Mouse (Mus musculus) megakaryocyte, embryonic 14.5 days (primary cell): ENCODE measurements at regions not wholly inside any gene's neighbourhood (a gene's known extent, or its start where the extent isn't known, plus 50 kb on each side); places are given as distances from the start of the nearest gene placed in this dataset.

Experiments used
- H3K27me3 ChIP-seq: replicated peaks from 2 replicates; pipeline ENCODE3; 2012; ENCODE audit warnings: inconsistent platforms
- H3K36me3 ChIP-seq: replicated peaks from 2 replicates; pipeline ENCODE3; 2012; ENCODE audit warnings: low read length, inconsistent platforms, mixed read lengths
- H3K4me1 ChIP-seq: 2 replicates; pipeline ENCODE4 v1.6.1; 2012; ENCODE audit warnings: inconsistent platforms
- H3K4me3 ChIP-seq: replicated peaks from 2 replicates; pipeline ENCODE3; 2012; ENCODE audit warnings: moderate library complexity, mild to moderate bottlenecking, inconsistent platforms
- H3K9me3 ChIP-seq: 2 replicates; pipeline ENCODE4 v1.6.1; 2012; ENCODE audit warnings: inconsistent platforms
- FLI1 ChIP-seq: IDR thresholded peaks from 2 replicates; pipeline ENCODE4 v1.6.1; 2012; ENCODE audit warnings: low read length, inconsistent platforms, mixed read lengths
- GATA1 ChIP-seq: IDR thresholded peaks from 3 replicates; pipeline ENCODE4 v1.6.1; 2012; ENCODE audit warnings: mixed read lengths, low read length, inconsistent platforms, borderline replicate concordance

- no peak for TF ChIP-seq FLI1
- TF ChIP-seq GATA1, result no peak
- no peaks in the 10 kb centered on the region for H3K27me3 ChIP-seq
- no peak overlapping the region for H3K4me3 ChIP-seq
- H3K36me3 ChIP-seq, result no peaks in the 10 kb centered on the region
- H3K9me3 ChIP-seq, result peaks cover 3% of the 10 kb centered on the region; the same call in 1 of the 2 replicates
- no peaks in the 10 kb centered on the region for H3K4me1 ChIP-seq
These were observed 315.8 kb downstream of the Brinp2 start for GRCm38 (mm10) chr1:158040334-158040733.

GRCm38 (mm10) chr1:158052644-158053043 lies 303.5 kb downstream of the Brinp2 start:
- H3K9me3 ChIP-seq, result peaks cover 9% of the 10 kb centered on the region
- TF ChIP-seq GATA1, result no peak
- TF ChIP-seq FLI1, result no peak
- H3K36me3 ChIP-seq, result no peaks in the 10 kb centered on the region
- no peaks in the 10 kb centered on the region for H3K4me1 ChIP-seq
- H3K27me3 ChIP-seq, result no peaks in the 10 kb centered on the region
- H3K4me3 ChIP-seq, result no peak overlapping the region

GRCm38 (mm10) chr1:158054961-158055360 lies 301.2 kb downstream of the Brinp2 start:
- no peak for TF ChIP-seq GATA1
- no peak for TF ChIP-seq FLI1
- no peaks in the 10 kb centered on the region for H3K4me1 ChIP-seq
- H3K9me3 ChIP-seq, result peaks cover 7% of the 10 kb centered on the region; the same call in 1 of the 2 replicates
- H3K27me3 ChIP-seq, result no peaks in the 10 kb centered on the region
- H3K4me3 ChIP-seq, result no peak overlapping the region
- H3K36me3 ChIP-seq, result no peaks in the 10 kb centered on the region

- Histone ChIP-seq H3K4me1 (no peaks in the 10 kb centered on the region), H3K4me3 (no peak overlapping the region), H3K36me3 (no peaks in the 10 kb centered on the region), H3K9me3 (peaks cover 3% of the 10 kb centered on the region; the same call in 1 of the 2 replicates), H3K27me3 (no peaks in the 10 kb centered on the region)
- no peak for TF ChIP-seq GATA1
- TF ChIP-seq FLI1, result no peak
These were observed 299.0 kb downstream of the Brinp2 start for GRCm38 (mm10) chr1:158056994-158057630.

GRCm38 (mm10) chr1:158057789-158058188 lies 298.3 kb downstream of the Brinp2 start:
- TF ChIP-seq FLI1 (no peak), GATA1 (no peak)
- peaks cover 3% of the 10 kb centered on the region; the same call in 1 of the 2 replicates for H3K9me3 ChIP-seq
- no peak overlapping the region for H3K4me3 ChIP-seq
- H3K27me3 ChIP-seq, result no peaks in the 10 kb centered on the region
- no peaks in the 10 kb centered on the region for H3K4me1 ChIP-seq
- H3K36me3 ChIP-seq, result no peaks in the 10 kb centered on the region

GRCm38 (mm10) chr1:158061995-158062394 lies 294.1 kb downstream of the Brinp2 start:
- TF ChIP-seq FLI1, result no peak
- TF ChIP-seq GATA1, result no peak
- no peaks in the 10 kb centered on the region for H3K9me3 ChIP-seq
- H3K36me3 ChIP-seq, result no peaks in the 10 kb centered on the region
- no peak overlapping the region for H3K4me3 ChIP-seq
- no peaks in the 10 kb centered on the region for H3K4me1 ChIP-seq
- H3K27me3 ChIP-seq, result no peaks in the 10 kb centered on the region

GRCm38 (mm10) chr1:158082181-158082580 lies 273.9 kb downstream of the Brinp2 start:
- Histone ChIP-seq H3K27me3 (no peaks in the 10 kb centered on the region), H3K36me3 (no peaks in the 10 kb centered on the region), H3K4me3 (no peak overlapping the region), H3K9me3 (no peaks in the 10 kb centered on the region), H3K4me1 (peaks cover 7% of the 10 kb centered on the region)
- TF ChIP-seq FLI1 (no peak), GATA1 (no peak)

- Histone ChIP-seq H3K9me3 (no peaks in the 10 kb centered on the region), H3K27me3 (no peaks in the 10 kb centered on the region), H3K36me3 (no peaks in the 10 kb centered on the region), H3K4me3 (no peak overlapping the region), H3K4me1 (peaks cover 7% of the 10 kb centered on the region)
- no peak for TF ChIP-seq GATA1
- TF ChIP-seq FLI1, result no peak
These were observed 270.3 kb downstream of the Brinp2 start for GRCm38 (mm10) chr1:158085856-158086255.

GRCm38 (mm10) chr1:158097500-158097899 lies 258.6 kb downstream of the Brinp2 start:
- no peak overlapping the region for H3K4me3 ChIP-seq
- H3K36me3 ChIP-seq, result no peaks in the 10 kb centered on the region
- TF ChIP-seq GATA1 (no peak), FLI1 (no peak)
- H3K9me3 ChIP-seq, result no peaks in the 10 kb centered on the region
- no peaks in the 10 kb centered on the region for H3K4me1 ChIP-seq
- no peaks in the 10 kb centered on the region for H3K27me3 ChIP-seq

GRCm38 (mm10) chr1:158119708-158120107 lies 236.4 kb downstream of the Brinp2 start:
- no peak for TF ChIP-seq GATA1
- no peak for TF ChIP-seq FLI1
- Histone ChIP-seq H3K4me3 (no peak overlapping the region), H3K9me3 (no peaks in the 10 kb centered on the region), H3K36me3 (no peaks in the 10 kb centered on the region), H3K27me3 (no peaks in the 10 kb centered on the region), H3K4me1 (no peaks in the 10 kb centered on the region)

- H3K27me3 ChIP-seq, result no peaks in the 10 kb centered on the region
- 0 out of 2 replicates have a peak, but pooled peaks cover 3% of the 10 kb centered on the region for H3K9me3 ChIP-seq
- no peak overlapping the region for H3K4me3 ChIP-seq
- H3K36me3 ChIP-seq, result no peaks in the 10 kb centered on the region
- TF ChIP-seq GATA1, result no peak
- TF ChIP-seq FLI1, result no peak
- H3K4me1 ChIP-seq, result no peaks in the 10 kb centered on the region
These were observed 231.2 kb downstream of the Brinp2 start for GRCm38 (mm10) chr1:158124902-158125301.
